In genomic region chr10:121350357-121351065, GRCm38 (mm10) we compare ENCODE assay signal across 8 mouse cellular contexts. TPM values are rescaled to one million over a fixed set of nuclear protein-coding genes. Genes with fewer than 3 reads are reported as not detected.
DNase-seq lines count a peak whose midpoint lies in the region; ATAC-seq lines count a peak whose summit lies in the region.

No protein-coding gene starts in this region.

- peaks cover 10% of the 10 kb centered on the region; the same call in 1 of the 2 replicates for H3K4me1 ChIP-seq in kidney, embryonic 16.5 days (ENCODE audit: insufficient read depth, low read length)

- peak overlapping the region; percentile 61 for H3K9ac ChIP-seq in kidney, embryonic 16.5 days (replicated peaks; ENCODE audit: low read length)

- peak overlapping the region; percentile 89 for H3K4me2 ChIP-seq in kidney, embryonic 16.5 days (replicated peaks; ENCODE audit: low read depth, low read length)

- peaks cover 29% of the 10 kb centered on the region for H3K27me3 ChIP-seq in kidney, embryonic 16.5 days (ENCODE audit: insufficient read depth, low read length)

- 1% methylated on average over 35 of the region's 35 CpGs for WGBS in kidney, embryonic 16.5 days

- H3K27ac ChIP-seq in kidney, embryonic 16.5 days (ENCODE audit: low read length), result no peak overlapping the region

- peak; percentile 88 for DNase-seq in heart, adult 11 months
- no peak for DNase-seq in heart, adult 8-10 months (ENCODE audit: low spot score)
- DNase-seq in adrenal gland, postnatal 25 days, result peak; percentile 15
- no peak for DNase-seq in frontal cortex, postnatal 10 days (ENCODE audit: low spot score in 2 of 2)
- no peak for DNase-seq in thymus, postnatal 14 days

- peak; percentile 66 for ATAC-seq in granulocyte monocyte progenitor cell, adult 5-6 weeks (replicated peaks; ENCODE audit: poor library complexity, severe bottlenecking)
- ATAC-seq in kidney, embryonic 16.5 days (ENCODE audit: low FRiP score, low TSS enrichment), result peak; percentile 77
- ATAC-seq in megakaryocyte progenitor cell, adult 5-6 weeks (replicated peaks; ENCODE audit: poor library complexity), result peak; percentile 45

- H3K36me3 ChIP-seq in kidney, embryonic 16.5 days (ENCODE audit: insufficient read depth, low read length), result no peaks in the 10 kb centered on the region

- no peaks in the 10 kb centered on the region for H3K9me3 ChIP-seq in kidney, embryonic 16.5 days (ENCODE audit: low read length)

- H3K4me3 ChIP-seq in kidney, embryonic 16.5 days (ENCODE audit: low read length), result peak overlapping the region; percentile 55

RNA-seq across cellular contexts. Expression of gene Tbc1d30, which starts 0.6 kb away (rescaled TPM):
- 1 to 10 TPM; 1.6 to 3.4 (median 1.9) TPM for total RNA-seq in heart, adult 8-10 months (2022)
- total RNA-seq in adrenal gland, postnatal 25 days (2021), result 9.6 and 11.0 TPM in 2 replicates
- total RNA-seq in granulocyte monocyte progenitor cell, adult 5-6 weeks (2014; fragmentation: Nextera tagmentation), result not detected in 2 replicates
- total RNA-seq in granulocyte monocyte progenitor cell, adult 5-6 weeks (2017), result 2.6 and 7.3 TPM in 2 replicates
- polyA plus RNA-seq in kidney, embryonic 16.5 days (2015; fragmentation: Nextera tagmentation; extraction: Ambion mirVana), result 0.80 and 0.95 TPM in 2 replicates
- total RNA-seq in megakaryocyte progenitor cell, adult 5-6 weeks (2015), result 0.51 and 0.59 TPM in 2 replicates
- total RNA-seq in megakaryocyte progenitor cell, adult 5-6 weeks (2017), result 1.3 TPM in 1 of 2 replicates, not detected in the other

RNA-seq across cellular contexts. Expression of gene Gns, which starts 14.4 kb away (rescaled TPM):
- 10 to 100 TPM; 87.6 to 95.8 (median 92.4) TPM for total RNA-seq in heart, adult 8-10 months (2022)
- total RNA-seq in adrenal gland, postnatal 25 days (2021), result 194 and 195 TPM in 2 replicates
- total RNA-seq in granulocyte monocyte progenitor cell, adult 5-6 weeks (2014; fragmentation: Nextera tagmentation), result 13.6 and 15.6 TPM in 2 replicates
- total RNA-seq in granulocyte monocyte progenitor cell, adult 5-6 weeks (2017), result 7.1 and 9.4 TPM in 2 replicates
- polyA plus RNA-seq in kidney, embryonic 16.5 days (2015; fragmentation: Nextera tagmentation; extraction: Ambion mirVana), result 52.4 and 58.5 TPM in 2 replicates
- total RNA-seq in megakaryocyte progenitor cell, adult 5-6 weeks (2015), result 12.1 and 12.6 TPM in 2 replicates
- 10.6 and 12.0 TPM in 2 replicates for total RNA-seq in megakaryocyte progenitor cell, adult 5-6 weeks (2017)

Comparison
In these comparisons a context has a peak if more than half of its experiments do, and no peak if none do; other contexts are left out.
1. DNase-seq: peak in heart, adult 11 months (single experiment) and adrenal gland, postnatal 25 days (single experiment); none in heart, adult 8-10 months (single experiment), frontal cortex, postnatal 10 days (0 of 2) and thymus, postnatal 14 days (single experiment).
2. RNA of gene Gns, which starts 14.4 kb away (total RNA-seq): 194 to 195 TPM in adrenal gland, postnatal 25 days and 87.6 to 95.8 TPM in heart, adult 8-10 months; 7.1 to 15.6 TPM in granulocyte monocyte progenitor cell, adult 5-6 weeks and 10.6 to 12.6 TPM in megakaryocyte progenitor cell, adult 5-6 weeks; every median in the first group is over 4 times any median in the second.
3. Peak in every context shown above with its lines, with median percentiles within 50 percentile points of each other: ATAC-seq.